Comparison of ENCODE assay signal across 14 mouse cellular contexts in the genomic region with DNA sequence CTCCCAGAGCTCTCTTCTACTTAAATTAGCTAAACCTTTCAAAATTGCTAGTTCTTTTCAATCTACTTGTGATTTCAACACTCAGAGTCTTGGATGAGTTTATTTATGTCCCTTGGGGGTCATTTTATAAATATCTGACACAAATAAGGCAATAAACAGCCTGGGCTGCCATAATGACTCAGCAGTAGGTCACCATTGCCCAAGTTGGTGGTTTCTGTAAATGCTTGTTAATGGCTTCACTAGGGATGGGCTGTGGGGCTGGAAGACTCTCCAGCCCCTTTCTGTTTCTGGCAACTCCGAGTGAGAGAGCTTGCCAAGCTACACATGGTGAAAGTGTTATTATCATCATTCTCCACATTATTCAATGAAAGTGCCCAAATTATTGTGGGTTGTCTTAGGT. TPM values are rescaled to one million over a fixed set of nuclear protein-coding genes. Genes with fewer than 3 reads are reported as not detected.
A peak's percentile ranks its signal among the peaks of the same experiment; 100 is the strongest.
DNase-seq lines count a peak whose midpoint lies in the region.
"Had no signal": no experiment of that assay in that cellular context is flagged by ENCODE, and none has a peak within 500 bp of the region (broad histone marks: within the 10 kb centered on the region; RNA-seq: fewer than 3 reads in every experiment).

No protein-coding gene starts in this region.

- DNase-seq in adrenal gland, postnatal 36 days, result peak; percentile 2 to 8
- no peak for DNase-seq in adrenal gland, adult 18-20 months (ENCODE audit: low spot score in 2 of 2)
- peak; percentile 71 for DNase-seq in 3134 (ENCODE audit: extremely low read depth, insufficient read length, low spot score)
- DNase-seq in Muller cell, postnatal 12 days (ENCODE audit: inconsistent ontology term), result peak; percentile 81
- DNase-seq in gastrocnemius, postnatal 14 days, result peak; percentile 12
- DNase-seq in frontal cortex, postnatal 14 days (ENCODE audit: low spot score in 2 of 2), result no peak
- DNase-seq in heart, adult 11 months, result no peak
- DNase-seq: cerebellum, adult 8-10 months; heart, postnatal 4 days; kidney, postnatal 36 days; liver, postnatal 0 days; lung, postnatal 14 days; right cerebral cortex, adult 18-20 months; thymus, postnatal 4 days had no signal

- intact Hi-C loops in gastrocnemius, postnatal 14 days (cut with DNase I; ENCODE audit: low total_unique reads), result no loop called here

RNA-seq across cellular contexts. Expression of gene Slc22a23, which starts 20.2 kb away (rescaled TPM):
- 1 to 10 TPM; 7.8 to 8.9 TPM for total RNA-seq in adrenal gland, postnatal 36 days (2021)
- 10 to 100 TPM in 1 of 2 experiments, 1 to 10 TPM in 1; 7.1 to 10.3 TPM for total RNA-seq in adrenal gland, adult 18-20 months (2021)
- total RNA-seq in gastrocnemius, postnatal 14 days (2021), result 1 to 10 TPM; 7.8 to 9.9 TPM

Comparison
In these comparisons a context has a peak if more than half of its experiments do, and no peak if none do; other contexts are left out.
1. DNase-seq: peak in adrenal gland, postnatal 36 days (2 of 2), 3134 (single experiment), Muller cell, postnatal 12 days (single experiment) and gastrocnemius, postnatal 14 days (single experiment); none in adrenal gland, adult 18-20 months (0 of 2), frontal cortex, postnatal 14 days (0 of 2) and heart, adult 11 months (single experiment).